Comparison of ENCODE assay signal across 10 mouse cellular contexts in genomic region chr9:96725582-96726320, GRCm38 (mm10). TPM values are rescaled to one million over a fixed set of nuclear protein-coding genes. Genes with fewer than 3 reads are reported as not detected.
A peak's percentile ranks its signal among the peaks of the same experiment; 100 is the strongest.
DNase-seq lines count a peak whose midpoint lies in the region; ATAC-seq and TF ChIP-seq lines count a peak whose summit lies in the region.
"Had no signal": no experiment of that assay in that cellular context is flagged by ENCODE, and none has a peak within 500 bp of the region (broad histone marks: within the 10 kb centered on the region; RNA-seq: fewer than 3 reads in every experiment).

No protein-coding gene starts in this region.

- peak overlapping the region; percentile 51; the same call in 1 of the 2 replicates for H3K27ac ChIP-seq in left cerebral cortex, adult 2 months
- peak overlapping the region; percentile 71 for H3K27ac ChIP-seq in hindbrain, embryonic 15.5 days (replicated peaks)

- ATAC-seq in hindbrain, embryonic 15.5 days (ENCODE audit: low FRiP score, low read depth): peak; percentile 32

- H3K9me3 ChIP-seq in hindbrain, embryonic 15.5 days: no peaks in the 10 kb centered on the region
- H3K9me3 ChIP-seq: megakaryocyte, embryonic 14.5 days had no signal

- no peak overlapping the region for H3K4me3 ChIP-seq in left cerebral cortex, adult 2 months
- no peak overlapping the region for H3K4me3 ChIP-seq in hindbrain, embryonic 15.5 days
- H3K4me3 ChIP-seq: megakaryocyte, embryonic 14.5 days had no signal

- TF ChIP-seq CTCF in left cerebral cortex, adult 2 months (IDR thresholded peaks at IDR 0.05): no peak

- no peak overlapping the region for H3K9ac ChIP-seq in hindbrain, embryonic 15.5 days

- H3K4me1 ChIP-seq in hindbrain, embryonic 15.5 days (replicated peaks): peaks cover 63% of the 10 kb centered on the region

- H3K4me2 ChIP-seq in hindbrain, embryonic 15.5 days: peak overlapping the region; percentile 45

- intact Hi-C loops in left cerebral cortex, adult 2 months (cut with DNase I): no loop called here
- intact Hi-C loops in left cerebral cortex, postnatal 14 days (cut with DNase I): no loop called here

- DNase-seq in left cerebral cortex, adult 2 months (ENCODE audit: extremely low spot score in 1 of 2, low spot score in 2 of 2): no peak
- no peak for DNase-seq in left cerebral cortex, postnatal 14 days (ENCODE audit: low spot score in 2 of 2)
- peak; percentile 59 for DNase-seq in embryo, embryonic 9.5 days (ENCODE audit: extremely low spot score)
- DNase-seq in retina, embryonic 14.5 days (ENCODE audit: low spot score): peak; percentile 66
- no peak for DNase-seq in adrenal gland, postnatal 14 days
- no peak for DNase-seq in adrenal gland, adult 2 months
- DNase-seq in spleen, postnatal 36 days (ENCODE audit: low spot score in 2 of 2): no peak
- DNase-seq: spleen, adult 18-20 months had no signal

- no peaks in the 10 kb centered on the region for H3K27me3 ChIP-seq in hindbrain, embryonic 15.5 days
- H3K27me3 ChIP-seq: megakaryocyte, embryonic 14.5 days had no signal

- 16% methylated on average over 9 of the region's 9 CpGs for WGBS in hindbrain, embryonic 15.5 days

- H3K36me3 ChIP-seq in hindbrain, embryonic 15.5 days: no peaks in the 10 kb centered on the region

RNA-seq across cellular contexts. Expression of gene Zbtb38, which starts 26.9 kb away (rescaled TPM):
- total RNA-seq in left cerebral cortex, adult 2 months (2021): 10 to 100 TPM; 64.2 to 68.6 TPM
- 10 to 100 TPM; 47.0 to 49.0 TPM for total RNA-seq in left cerebral cortex, postnatal 14 days (2021)
- 41.5 and 46.1 TPM in 2 replicates for polyA plus RNA-seq in hindbrain, embryonic 15.5 days (2015; fragmentation: Nextera tagmentation; extraction: Ambion mirVana)
- total RNA-seq in adrenal gland, postnatal 14 days (2021): 41.5 and 52.1 TPM in 2 replicates
- total RNA-seq in adrenal gland, adult 2 months (2021): 10 to 100 TPM; 63.1 to 73.9 TPM
- 13.6 and 17.4 TPM in 2 replicates for polyA plus RNA-seq in adrenal gland, adult 2 months (2012; rRNA removed)

Comparison
In these comparisons a context has a peak if more than half of its experiments do, and no peak if none do; other contexts are left out.
1. DNase-seq: peak in embryo, embryonic 9.5 days (single experiment) and retina, embryonic 14.5 days (single experiment); none in left cerebral cortex, adult 2 months (0 of 2), left cerebral cortex, postnatal 14 days (0 of 2), adrenal gland, postnatal 14 days (single experiment), adrenal gland, adult 2 months (single experiment) and spleen, postnatal 36 days (0 of 2).